Mouse (Mus musculus): ENCODE data around the gene Camkmt. TPM values are rescaled to one million over a fixed set of nuclear protein-coding genes. Genes with fewer than 3 reads are reported as not detected.

Gene Camkmt
- total RNA-seq, 1 experiment, result 7.1 TPM

- in situ Hi-C loops (cut with MboI; ENCODE audit: low sequenced_read_pairs in 2 of 2, unreplicated experiment in 2 of 2), result no loop called here
- Histone ChIP-seq H3K36me3 (ENCODE audit: control insufficient read depth, insufficient read depth, low read length, poor library complexity, severe bottlenecking) (no peaks in the 10 kb centered on the region), H3K4me3 (ENCODE audit: insufficient read depth in 1 of 2, low read depth in 1 of 2, low read length in 2 of 2, poor library complexity in 1 of 2, severe bottlenecking in 1 of 2) (no peak overlapping the region), H3K9ac (ENCODE audit: insufficient read depth, low read depth, low read length, poor library complexity, severe bottlenecking) (no peak overlapping the region), H3K9me3 (ENCODE audit: control insufficient read depth, insufficient read depth, low read depth, low read length) (no peaks in the 10 kb centered on the region), H3K4me1 (ENCODE audit: control insufficient read depth in 2 of 2, insufficient read depth in 2 of 2, low read length in 2 of 2, poor library complexity in 1 of 2) (no peaks in the 10 kb centered on the region), H3K27ac (ENCODE audit: insufficient read depth, low read depth, low read length, poor library complexity, severe bottlenecking) (no peak overlapping the region)
- no peak for TF ChIP-seq ZC3H11A (IDR thresholded peaks at IDR 0.05; ENCODE audit: borderline replicate concordance, low read depth, low read length)
- TF ChIP-seq MAFK (IDR thresholded peaks at IDR 0.05; ENCODE audit: insufficient read depth, low read depth, low read length), result no peak
- TF ChIP-seq HCFC1 (IDR thresholded peaks at IDR 0.05; ENCODE audit: borderline replicate concordance, insufficient read depth, low read length), result no peak
- no peak for TF ChIP-seq ZNF384 (IDR thresholded peaks at IDR 0.05; ENCODE audit: low read depth, low read length)
- no peak for TF ChIP-seq CHD2 (IDR thresholded peaks at IDR 0.05; ENCODE audit: low read depth, low read length)
- DNase-seq (ENCODE audit: low read depth, low spot score), result no peak
These were observed 262.8 kb downstream of the Camkmt start for GRCm38 (mm10) chr17:85353191-85353590.

- TF ChIP-seq ZC3H11A (IDR thresholded peaks at IDR 0.05; ENCODE audit: borderline replicate concordance, low read depth, low read length) (no peak), HCFC1 (IDR thresholded peaks at IDR 0.05; ENCODE audit: borderline replicate concordance, insufficient read depth, low read length) (no peak), MAFK (IDR thresholded peaks at IDR 0.05; ENCODE audit: insufficient read depth, low read depth, low read length) (no peak), ZNF384 (IDR thresholded peaks at IDR 0.05; ENCODE audit: low read depth, low read length) (no peak), CHD2 (IDR thresholded peaks at IDR 0.05; ENCODE audit: low read depth, low read length) (no peak)
- no peaks in the 10 kb centered on the region for H3K4me1 ChIP-seq (ENCODE audit: control insufficient read depth in 2 of 2, insufficient read depth in 2 of 2, low read length in 2 of 2, poor library complexity in 1 of 2)
- no peak overlapping the region for H3K9ac ChIP-seq (ENCODE audit: insufficient read depth, low read depth, low read length, poor library complexity, severe bottlenecking)
- no peaks in the 10 kb centered on the region for H3K9me3 ChIP-seq (ENCODE audit: control insufficient read depth, insufficient read depth, low read depth, low read length)
- no peak overlapping the region for H3K4me3 ChIP-seq (ENCODE audit: insufficient read depth in 1 of 2, low read depth in 1 of 2, low read length in 2 of 2, poor library complexity in 1 of 2, severe bottlenecking in 1 of 2)
- no peaks in the 10 kb centered on the region for H3K36me3 ChIP-seq (ENCODE audit: control insufficient read depth, insufficient read depth, low read length, poor library complexity, severe bottlenecking)
- in situ Hi-C loops (cut with MboI; ENCODE audit: low sequenced_read_pairs in 2 of 2, unreplicated experiment in 2 of 2), result no loop called here
- no peak for DNase-seq (ENCODE audit: low read depth, low spot score)
- no peak overlapping the region for H3K27ac ChIP-seq (ENCODE audit: insufficient read depth, low read depth, low read length, poor library complexity, severe bottlenecking)
These were observed 263.3 kb downstream of the Camkmt start for GRCm38 (mm10) chr17:85353636-85354035.

- H3K36me3 ChIP-seq (ENCODE audit: control insufficient read depth, insufficient read depth, low read length, poor library complexity, severe bottlenecking), result no peaks in the 10 kb centered on the region
- no peak overlapping the region for H3K9ac ChIP-seq (ENCODE audit: insufficient read depth, low read depth, low read length, poor library complexity, severe bottlenecking)
- TF ChIP-seq CHD2 (IDR thresholded peaks at IDR 0.05; ENCODE audit: low read depth, low read length), result no peak
- no peak for TF ChIP-seq ZNF384 (IDR thresholded peaks at IDR 0.05; ENCODE audit: low read depth, low read length)
- no peak for TF ChIP-seq MAFK (IDR thresholded peaks at IDR 0.05; ENCODE audit: insufficient read depth, low read depth, low read length)
- no peak for TF ChIP-seq ZC3H11A (IDR thresholded peaks at IDR 0.05; ENCODE audit: borderline replicate concordance, low read depth, low read length)
- TF ChIP-seq HCFC1 (IDR thresholded peaks at IDR 0.05; ENCODE audit: borderline replicate concordance, insufficient read depth, low read length), result no peak
- no peaks in the 10 kb centered on the region for H3K4me1 ChIP-seq (ENCODE audit: control insufficient read depth in 2 of 2, insufficient read depth in 2 of 2, low read length in 2 of 2, poor library complexity in 1 of 2)
- H3K9me3 ChIP-seq (ENCODE audit: control insufficient read depth, insufficient read depth, low read depth, low read length), result no peaks in the 10 kb centered on the region
- in situ Hi-C loops (cut with MboI; ENCODE audit: low sequenced_read_pairs in 2 of 2, unreplicated experiment in 2 of 2), result no loop called here
- no peak overlapping the region for H3K4me3 ChIP-seq (ENCODE audit: insufficient read depth in 1 of 2, low read depth in 1 of 2, low read length in 2 of 2, poor library complexity in 1 of 2, severe bottlenecking in 1 of 2)
- no peak for DNase-seq (ENCODE audit: low read depth, low spot score)
- H3K27ac ChIP-seq (ENCODE audit: insufficient read depth, low read depth, low read length, poor library complexity, severe bottlenecking), result no peak overlapping the region
These were observed 265.0 kb downstream of the Camkmt start for GRCm38 (mm10) chr17:85355356-85355755.

DNA sequence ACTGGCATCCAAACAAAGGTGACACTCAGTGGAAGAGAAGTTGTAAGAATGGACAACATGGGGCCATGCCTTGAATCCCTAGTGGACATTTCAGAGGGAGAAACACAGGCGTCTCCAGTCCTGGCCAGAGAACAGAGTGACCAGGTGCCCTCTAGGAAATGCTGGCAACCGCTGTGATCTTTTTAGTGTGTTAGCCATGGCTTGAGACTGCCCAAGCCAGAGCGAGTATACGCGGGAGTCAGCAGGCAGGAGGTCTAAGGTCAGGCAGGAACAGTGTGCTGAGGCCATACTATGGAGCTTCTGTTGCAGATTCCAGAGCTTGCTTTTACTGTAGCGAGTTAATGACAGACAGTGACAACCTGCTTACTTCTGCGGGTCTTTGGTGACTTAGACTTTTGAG, 270.7 kb downstream of the Camkmt start:
- no peak overlapping the region for H3K4me3 ChIP-seq (ENCODE audit: insufficient read depth in 1 of 2, low read depth in 1 of 2, low read length in 2 of 2, poor library complexity in 1 of 2, severe bottlenecking in 1 of 2)
- TF ChIP-seq CHD2 (IDR thresholded peaks at IDR 0.05; ENCODE audit: low read depth, low read length) (no peak), ZNF384 (IDR thresholded peaks at IDR 0.05; ENCODE audit: low read depth, low read length) (no peak), HCFC1 (IDR thresholded peaks at IDR 0.05; ENCODE audit: borderline replicate concordance, insufficient read depth, low read length) (no peak), ZC3H11A (IDR thresholded peaks at IDR 0.05; ENCODE audit: borderline replicate concordance, low read depth, low read length) (no peak), MAFK (IDR thresholded peaks at IDR 0.05; ENCODE audit: insufficient read depth, low read depth, low read length) (no peak)
- H3K9ac ChIP-seq (ENCODE audit: insufficient read depth, low read depth, low read length, poor library complexity, severe bottlenecking), result no peak overlapping the region
- peaks cover 0 to 2% of the 10 kb centered on the region in 2 experiments; a peak in 1 of 4 replicates for H3K4me1 ChIP-seq (ENCODE audit: control insufficient read depth in 2 of 2, insufficient read depth in 2 of 2, low read length in 2 of 2, poor library complexity in 1 of 2)
- no peak for DNase-seq (ENCODE audit: low read depth, low spot score)
- H3K27ac ChIP-seq (ENCODE audit: insufficient read depth, low read depth, low read length, poor library complexity, severe bottlenecking), result no peak overlapping the region
- H3K9me3 ChIP-seq (ENCODE audit: control insufficient read depth, insufficient read depth, low read depth, low read length), result no peaks in the 10 kb centered on the region
- H3K36me3 ChIP-seq (ENCODE audit: control insufficient read depth, insufficient read depth, low read length, poor library complexity, severe bottlenecking), result no peaks in the 10 kb centered on the region
- in situ Hi-C loops (cut with MboI; ENCODE audit: low sequenced_read_pairs in 2 of 2, unreplicated experiment in 2 of 2), result no loop called here

GRCm38 (mm10) chr17:85367319-85367718, 277.0 kb downstream of the Camkmt start:
- Histone ChIP-seq H3K36me3 (ENCODE audit: control insufficient read depth, insufficient read depth, low read length, poor library complexity, severe bottlenecking) (no peaks in the 10 kb centered on the region), H3K9me3 (ENCODE audit: control insufficient read depth, insufficient read depth, low read depth, low read length) (no peaks in the 10 kb centered on the region), H3K4me3 (ENCODE audit: insufficient read depth in 1 of 2, low read depth in 1 of 2, low read length in 2 of 2, poor library complexity in 1 of 2, severe bottlenecking in 1 of 2) (no peak overlapping the region), H3K27ac (ENCODE audit: insufficient read depth, low read depth, low read length, poor library complexity, severe bottlenecking) (no peak overlapping the region), H3K9ac (ENCODE audit: insufficient read depth, low read depth, low read length, poor library complexity, severe bottlenecking) (no peak overlapping the region), H3K4me1 (ENCODE audit: control insufficient read depth in 2 of 2, insufficient read depth in 2 of 2, low read length in 2 of 2, poor library complexity in 1 of 2) (peaks cover 0 to 2% of the 10 kb centered on the region in 2 experiments; a peak in 1 of 4 replicates)
- TF ChIP-seq CHD2 (IDR thresholded peaks at IDR 0.05; ENCODE audit: low read depth, low read length), result no peak
- in situ Hi-C loops (cut with MboI; ENCODE audit: low sequenced_read_pairs in 2 of 2, unreplicated experiment in 2 of 2), result no loop called here
- DNase-seq (ENCODE audit: low read depth, low spot score), result no peak

All from ES-E14 (cell line).